ENCODE assay signal across 17 mouse cellular contexts in genomic region chr11:111706882-111707281, GRCm38 (mm10).
"Had no signal": no experiment of that assay in that cellular context is flagged by ENCODE, and none has a peak within 500 bp of the region (broad histone marks: within the 10 kb centered on the region; RNA-seq: fewer than 3 reads in every experiment).

No protein-coding gene starts in this region.

- ATAC-seq: lung, postnatal 0 days; midbrain, embryonic 13.5 days; midbrain, embryonic 15.5 days had no signal

- H3K4me2 ChIP-seq: lung, embryonic 15.5 days; midbrain, embryonic 11.5 days; midbrain, embryonic 13.5 days; midbrain, embryonic 15.5 days; neural tube, embryonic 12.5 days; stomach, embryonic 15.5 days had no signal

- H3K9ac ChIP-seq: lung, embryonic 15.5 days; midbrain, embryonic 13.5 days; midbrain, embryonic 15.5 days; neural tube, embryonic 12.5 days; stomach, embryonic 15.5 days had no signal

- H3K36me3 ChIP-seq: lung, embryonic 15.5 days; midbrain, embryonic 13.5 days; midbrain, embryonic 15.5 days; neural tube, embryonic 12.5 days; stomach, embryonic 15.5 days had no signal

- H3K27me3 ChIP-seq: lung, embryonic 15.5 days; megakaryocyte, embryonic 14.5 days; midbrain, embryonic 13.5 days; midbrain, embryonic 15.5 days; neural tube, embryonic 12.5 days; stomach, embryonic 15.5 days had no signal

- H3K4me1 ChIP-seq: lung, embryonic 15.5 days; megakaryocyte, embryonic 14.5 days; midbrain, embryonic 13.5 days; midbrain, embryonic 15.5 days; neural tube, embryonic 12.5 days; stomach, embryonic 15.5 days had no signal

- H3K9me3 ChIP-seq: lung, embryonic 15.5 days; megakaryocyte, embryonic 14.5 days; midbrain, embryonic 13.5 days; midbrain, embryonic 15.5 days; neural tube, embryonic 12.5 days; stomach, embryonic 15.5 days had no signal

- H3K4me3 ChIP-seq: lung, embryonic 15.5 days; megakaryocyte, embryonic 14.5 days; midbrain, embryonic 13.5 days; midbrain, embryonic 15.5 days; neural tube, embryonic 12.5 days; stomach, embryonic 15.5 days had no signal

- H3K27ac ChIP-seq: lung, embryonic 15.5 days; macrophage; midbrain, embryonic 13.5 days; midbrain, embryonic 15.5 days; neural tube, embryonic 12.5 days; stomach, embryonic 15.5 days; stomach, postnatal 0 days had no signal

- DNase-seq: lung, adult 2 months; lung, postnatal 14 days; lung, postnatal 36 days; right cerebral cortex, postnatal 14 days; thymus, adult 2 months; thymus, postnatal 25 days; thymus, postnatal 4 days had no signal
